Mouse (Mus musculus) T-cell, adult 2 months (primary cell): ENCODE data around the gene Tgm2.

Experiments used
- DNase-seq: peaks from one replicate; pipeline ENCODE4 v3.0.0; 2022; ENCODE audit warnings: low spot score

The Tgm2 gene

DNA sequence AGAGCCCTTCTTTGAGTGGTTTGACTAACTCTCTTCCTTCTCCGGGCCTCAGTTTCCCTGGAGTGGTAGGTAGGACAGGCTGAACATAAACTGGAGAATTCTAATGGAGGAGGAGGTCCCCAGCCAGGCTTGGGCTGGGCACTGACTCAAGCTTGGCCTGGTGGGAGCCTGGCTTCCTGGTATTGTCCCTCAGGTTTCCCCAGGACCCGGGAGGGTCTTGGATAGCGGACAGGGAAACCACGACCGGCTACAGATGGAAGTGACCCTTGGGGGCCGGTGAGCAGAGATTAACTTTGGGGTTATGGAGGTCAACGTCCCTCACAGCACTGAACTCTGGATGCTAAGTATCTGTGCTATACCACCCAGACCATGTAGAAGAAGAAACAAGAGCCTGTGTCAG lies 5.0 kb downstream of the Tgm2 start:
- DNase-seq: no peak

DNA sequence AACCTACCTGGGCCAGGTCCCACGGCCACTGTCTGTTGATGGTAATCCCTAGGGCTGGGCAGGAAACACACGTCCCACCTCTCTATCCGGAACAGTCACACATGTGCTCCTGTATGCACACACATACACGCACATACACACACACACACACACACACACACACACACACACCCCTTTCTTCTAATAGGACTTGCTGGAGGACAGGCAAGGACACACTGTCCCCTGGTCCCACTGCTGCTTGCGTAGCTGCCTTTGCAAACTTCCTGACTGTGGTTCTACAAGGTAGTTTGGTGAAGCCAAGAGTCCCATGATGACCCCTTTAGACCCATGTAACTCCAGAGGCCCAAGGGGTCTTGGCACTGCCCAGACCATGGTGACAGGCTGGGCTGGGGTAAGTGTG lies 5.6 kb downstream of the Tgm2 start:
- no peak for DNase-seq

DNA sequence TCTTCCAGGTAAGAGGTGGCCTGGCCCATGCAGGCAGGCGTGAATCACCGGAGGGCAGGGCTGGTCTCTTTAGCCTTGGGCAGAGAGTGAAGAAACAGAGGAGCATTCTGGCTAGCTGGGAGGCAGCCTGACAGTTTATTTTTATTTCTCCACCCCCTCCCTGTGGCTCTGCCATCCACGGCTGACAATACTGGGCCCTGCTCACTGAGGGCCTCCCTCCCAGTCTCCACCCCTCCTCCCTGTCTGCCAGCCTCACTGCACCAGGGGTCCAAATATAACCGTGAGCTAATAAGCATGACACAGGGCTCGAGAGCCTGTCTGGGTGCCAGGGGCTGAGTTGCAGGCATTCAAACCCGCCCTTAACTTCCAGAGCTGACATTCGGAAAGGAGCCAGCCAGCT lies 6.6 kb downstream of the Tgm2 start:
- no peak for DNase-seq

DNA sequence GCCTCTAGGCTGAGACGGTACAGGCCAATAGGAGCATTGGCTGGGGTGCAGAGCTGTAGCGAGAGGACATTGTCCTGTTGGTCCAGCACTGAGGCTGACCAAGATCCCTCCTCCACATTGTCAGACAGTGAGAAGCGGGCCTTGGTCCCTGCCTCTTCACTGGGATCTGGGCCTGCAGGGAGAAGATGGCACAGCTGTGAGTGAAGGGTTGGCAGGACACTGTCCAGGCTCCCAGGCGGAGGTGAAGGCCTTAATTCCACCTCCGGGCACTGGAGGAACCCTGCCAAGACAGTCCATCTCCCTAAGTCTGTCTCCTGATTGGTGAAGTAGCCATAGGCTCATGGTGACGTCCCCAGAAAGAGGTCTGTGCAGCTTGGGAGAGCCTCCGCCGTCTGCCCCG lies 7.5 kb downstream of the Tgm2 start:
- no peak for DNase-seq

DNA sequence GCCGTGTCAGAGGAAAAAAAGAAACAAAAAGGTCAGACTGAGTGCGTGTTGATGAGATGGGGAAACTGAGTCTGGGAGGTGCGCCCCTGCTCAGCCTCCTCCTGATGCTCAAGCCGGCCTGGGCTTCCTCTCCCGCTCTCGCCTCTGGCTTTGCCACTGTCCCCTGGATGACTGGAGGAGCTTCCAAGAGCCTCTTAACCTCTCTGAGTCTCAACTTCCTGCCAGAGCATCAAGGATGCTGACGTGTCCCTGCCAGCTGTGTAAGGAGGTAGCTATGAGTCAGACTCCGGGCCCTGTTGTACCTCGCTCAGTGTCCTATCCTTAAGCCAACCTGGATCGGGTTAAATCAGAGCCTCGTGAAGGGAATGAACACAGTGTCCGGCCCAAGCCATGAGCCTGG lies 8.5 kb downstream of the Tgm2 start:
- no peak for DNase-seq

DNA sequence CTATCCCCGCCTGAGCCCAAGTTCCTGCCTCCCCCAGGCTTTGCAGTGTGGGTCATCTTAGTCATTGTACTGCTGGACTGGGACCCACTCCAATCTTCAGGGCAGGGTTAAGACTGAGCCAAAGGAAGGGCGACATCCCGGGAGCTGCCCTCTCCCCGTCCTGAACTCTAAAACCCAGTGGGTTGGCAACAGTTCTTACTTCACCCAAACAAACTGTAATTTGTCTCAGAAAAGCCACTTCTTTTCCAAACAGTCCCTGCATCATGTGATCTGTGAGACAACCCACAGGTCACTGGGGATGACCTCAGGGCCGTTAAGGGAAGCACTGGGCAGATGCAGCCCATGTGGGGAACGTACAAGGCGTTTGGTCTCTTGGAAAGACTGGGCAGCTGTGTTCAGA lies 10.0 kb downstream of the Tgm2 start:
- DNase-seq: no peak

DNA sequence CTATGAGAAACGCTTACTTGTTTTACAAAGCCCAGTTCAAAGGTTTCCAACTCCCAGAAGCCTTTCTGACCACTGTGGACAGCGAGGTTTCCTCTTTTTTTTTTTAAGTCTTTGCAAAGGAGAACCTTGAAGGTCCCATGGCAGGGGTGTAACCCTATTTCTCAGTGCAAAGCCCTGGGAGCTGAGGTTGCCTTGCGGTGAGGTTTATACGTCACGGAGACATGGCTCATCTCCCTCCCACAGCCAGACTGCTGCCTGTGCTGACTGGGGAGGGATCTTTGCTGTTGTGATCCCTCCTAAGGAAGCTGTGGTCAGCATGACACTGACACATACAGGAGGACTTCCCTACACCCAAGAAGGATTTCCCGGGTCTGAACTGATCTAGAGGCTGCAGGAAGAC lies 13.2 kb downstream of the Tgm2 start:
- peak; percentile 67 for DNase-seq

DNA sequence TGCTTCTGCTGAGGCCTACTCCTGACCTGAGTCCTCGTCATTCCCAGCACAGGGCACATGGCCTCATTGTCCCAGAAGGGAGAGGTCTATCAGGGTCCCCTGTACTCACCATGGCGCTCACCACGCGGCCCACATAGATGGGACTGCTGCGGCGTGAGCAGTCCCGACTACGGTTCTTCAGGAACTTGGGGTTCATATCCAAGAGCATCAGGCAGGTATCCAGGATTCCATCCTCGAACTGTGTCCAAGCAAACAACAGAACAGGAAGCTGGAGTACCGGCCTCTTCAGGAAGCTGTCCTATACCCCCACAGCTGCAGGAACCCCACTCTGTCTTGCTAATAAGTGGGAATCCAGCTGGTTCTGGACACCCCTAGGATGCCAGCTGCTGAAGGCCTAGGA lies 13.9 kb downstream of the Tgm2 start:
- no peak for DNase-seq

DNA sequence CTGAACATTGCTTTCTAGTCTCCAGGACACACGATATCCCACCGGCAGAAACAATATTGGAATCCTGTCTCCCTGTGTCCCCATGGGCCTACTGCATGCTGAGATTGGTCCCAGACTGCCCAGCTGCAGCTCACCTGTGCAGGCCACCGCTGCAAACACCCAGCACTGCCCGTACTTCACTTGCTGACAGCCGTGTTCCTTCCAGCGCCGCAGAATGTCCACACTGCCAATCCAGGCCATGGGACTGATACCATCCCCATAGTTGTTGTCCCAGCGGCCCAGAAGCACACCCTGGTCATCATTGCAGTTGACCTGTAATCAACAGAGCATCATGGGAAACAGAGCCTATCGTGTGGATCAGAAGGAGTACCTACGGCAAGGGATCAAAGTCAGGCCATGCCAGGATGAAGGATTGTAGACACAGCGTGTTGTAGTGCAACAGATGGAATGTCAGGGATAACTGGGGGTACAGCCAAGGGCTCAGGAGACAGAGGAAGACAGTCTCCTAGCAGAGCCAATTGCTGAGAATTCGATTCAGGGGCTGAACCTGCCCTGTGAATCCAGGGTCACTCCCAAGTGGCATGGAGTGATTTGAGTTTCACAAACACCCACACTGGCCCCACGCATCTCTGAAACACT lies 14.9 kb downstream of the Tgm2 start:
- DNase-seq: no peak

DNA sequence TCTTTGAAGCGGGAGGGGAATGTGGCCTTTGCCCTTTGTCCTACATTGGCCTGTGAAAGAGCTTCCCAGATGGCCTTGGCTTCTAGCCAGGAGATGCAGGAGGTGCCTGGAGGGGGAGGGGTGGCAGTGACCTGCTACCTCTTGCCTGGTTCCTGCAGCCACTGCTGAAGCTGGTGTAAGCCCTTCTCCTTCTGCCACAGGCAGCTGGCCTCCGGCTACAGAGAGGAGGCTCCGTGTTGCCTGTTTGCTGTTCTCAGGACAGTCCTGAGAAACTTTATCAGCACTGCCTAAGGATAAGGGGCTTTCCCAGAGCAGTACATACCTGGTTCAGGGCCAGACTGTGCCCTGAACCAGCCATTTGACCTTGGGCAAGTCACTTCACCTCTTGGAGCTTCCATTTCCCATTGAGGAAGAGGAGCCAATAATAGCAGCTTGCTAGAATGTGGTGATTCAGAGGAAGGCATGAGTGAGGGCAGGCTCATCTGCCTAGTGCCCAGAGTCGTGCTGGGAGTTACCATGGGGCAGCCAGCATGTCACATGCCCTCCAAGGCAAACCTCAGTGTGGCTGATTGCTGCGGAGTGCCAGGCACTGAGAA lies 15.7 kb downstream of the Tgm2 start:
- no peak for DNase-seq

DNA sequence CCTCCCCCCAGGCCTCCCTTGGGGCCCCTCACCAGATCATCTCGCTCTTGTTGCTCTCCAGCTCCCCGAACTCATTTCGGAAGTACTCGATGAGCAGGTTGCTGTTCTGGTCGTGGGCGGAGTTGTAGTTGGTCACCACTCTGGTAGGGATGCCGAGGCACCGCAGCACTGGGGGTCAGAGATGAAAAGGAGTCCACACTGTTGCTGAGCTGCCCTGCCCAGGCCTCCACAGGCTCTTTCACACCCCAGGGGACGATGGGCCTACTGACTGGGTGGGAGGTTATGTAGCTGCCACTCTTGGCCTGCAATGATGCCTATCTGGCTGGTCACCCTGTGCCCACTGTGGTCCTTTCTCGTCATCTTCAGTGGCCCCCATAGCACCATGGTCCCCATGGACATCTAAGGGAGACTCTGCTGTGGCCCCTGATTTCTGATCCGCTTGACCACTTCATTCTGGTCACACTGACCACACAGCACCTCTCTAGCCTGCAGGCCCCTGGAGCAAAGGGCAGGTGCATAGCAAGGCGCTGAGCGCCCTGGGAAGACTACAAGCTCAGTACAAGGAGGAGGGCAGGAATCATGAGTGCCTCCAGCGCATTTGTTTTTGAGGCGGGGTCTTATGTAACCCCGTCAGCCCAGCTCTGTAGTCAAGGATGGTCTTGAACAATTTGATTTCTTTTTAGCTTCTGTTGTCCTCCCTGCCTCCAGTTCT lies 16.8 kb downstream of the Tgm2 start:
- no peak for DNase-seq

DNA sequence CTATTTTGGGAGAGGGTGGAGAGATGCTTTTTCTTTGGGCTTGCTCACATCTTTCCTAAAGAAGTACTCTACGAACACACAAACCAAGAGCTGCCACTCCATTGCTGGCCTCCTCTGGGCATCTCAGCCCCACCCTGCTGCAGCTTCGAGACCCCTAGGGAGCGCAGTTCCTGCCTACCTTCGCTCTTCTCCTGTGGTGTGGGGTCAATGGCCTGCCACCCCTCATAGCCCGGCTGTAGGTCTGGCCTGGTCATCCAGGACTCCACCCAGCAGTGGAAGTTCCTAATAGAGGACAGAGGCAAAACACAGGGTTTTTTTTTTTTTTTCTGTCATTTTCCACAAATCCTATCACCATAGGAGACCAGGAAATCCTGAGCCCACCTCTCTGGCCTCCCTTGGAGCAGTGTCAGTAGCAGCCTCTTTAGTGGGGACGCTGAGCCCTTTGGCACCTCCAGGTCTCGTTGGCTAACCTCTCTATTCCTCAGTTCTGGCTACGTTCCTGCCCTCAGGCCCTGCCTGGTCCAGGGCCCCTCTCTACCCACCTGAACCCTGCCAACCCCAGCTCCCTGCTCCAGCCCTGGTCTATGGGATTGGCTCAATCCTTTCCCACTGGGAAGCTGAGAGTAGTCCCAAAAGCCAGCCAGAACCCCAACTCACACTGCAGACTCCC lies 17.6 kb downstream of the Tgm2 start:
- DNase-seq: no peak

DNA sequence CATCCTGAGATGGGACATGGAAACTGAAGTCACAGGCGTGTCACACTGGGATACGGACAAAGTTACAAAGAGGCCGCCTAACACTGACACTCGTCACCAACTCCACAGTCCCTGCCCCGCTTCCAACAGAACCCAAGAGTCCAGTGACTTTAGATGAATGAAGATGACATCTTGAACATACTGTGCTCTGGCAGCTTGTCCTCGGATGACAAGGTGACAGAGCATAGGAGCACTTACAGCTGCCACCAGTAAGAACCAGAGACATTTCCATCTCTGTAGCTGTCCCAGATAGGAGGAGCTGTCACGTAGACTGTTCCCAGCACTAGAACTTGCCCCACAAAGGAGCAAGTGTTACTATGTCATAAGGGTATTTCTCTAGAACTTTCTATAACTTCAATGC lies 18.4 kb downstream of the Tgm2 start:
- DNase-seq: no peak

DNA sequence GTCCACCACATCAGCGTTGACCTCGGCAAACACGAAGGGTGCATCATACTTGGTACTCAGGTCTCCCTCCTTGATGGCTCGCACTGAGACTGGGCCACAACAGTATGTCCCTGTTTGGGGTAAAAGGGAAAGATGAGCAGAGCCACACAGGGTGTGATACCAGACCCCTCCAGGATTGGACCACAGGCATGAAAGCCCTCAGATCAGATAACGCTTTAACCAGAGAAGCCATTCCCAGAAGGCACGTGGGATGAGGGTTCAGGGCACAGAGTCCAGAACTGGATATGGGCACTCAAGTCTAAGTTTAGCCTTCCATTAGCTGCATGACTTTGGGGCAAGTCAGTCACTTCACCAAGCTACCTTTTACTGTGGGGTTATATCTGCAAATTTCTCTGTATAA lies 19.0 kb downstream of the Tgm2 start:
- no peak for DNase-seq

DNA sequence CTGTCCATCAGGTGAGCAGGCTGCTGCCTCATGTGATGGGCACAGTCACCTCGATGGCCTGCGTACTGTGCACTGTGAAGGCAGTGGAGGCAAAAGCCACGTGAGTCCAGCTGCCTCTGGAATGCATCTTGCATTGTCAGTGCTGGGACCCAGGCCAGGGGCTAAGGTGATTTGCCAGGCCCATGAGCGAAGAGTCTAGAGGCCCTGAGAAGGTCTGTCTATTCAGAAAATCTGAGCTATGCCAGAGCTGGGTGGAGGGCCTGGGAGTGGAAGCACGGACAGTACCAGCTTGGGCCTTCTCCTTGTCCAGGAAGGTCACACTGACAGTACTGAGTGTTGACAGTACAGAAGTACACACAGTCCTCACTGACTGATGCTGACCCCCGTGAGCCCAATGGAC lies 23.4 kb downstream of the Tgm2 start:
- no peak for DNase-seq

DNA sequence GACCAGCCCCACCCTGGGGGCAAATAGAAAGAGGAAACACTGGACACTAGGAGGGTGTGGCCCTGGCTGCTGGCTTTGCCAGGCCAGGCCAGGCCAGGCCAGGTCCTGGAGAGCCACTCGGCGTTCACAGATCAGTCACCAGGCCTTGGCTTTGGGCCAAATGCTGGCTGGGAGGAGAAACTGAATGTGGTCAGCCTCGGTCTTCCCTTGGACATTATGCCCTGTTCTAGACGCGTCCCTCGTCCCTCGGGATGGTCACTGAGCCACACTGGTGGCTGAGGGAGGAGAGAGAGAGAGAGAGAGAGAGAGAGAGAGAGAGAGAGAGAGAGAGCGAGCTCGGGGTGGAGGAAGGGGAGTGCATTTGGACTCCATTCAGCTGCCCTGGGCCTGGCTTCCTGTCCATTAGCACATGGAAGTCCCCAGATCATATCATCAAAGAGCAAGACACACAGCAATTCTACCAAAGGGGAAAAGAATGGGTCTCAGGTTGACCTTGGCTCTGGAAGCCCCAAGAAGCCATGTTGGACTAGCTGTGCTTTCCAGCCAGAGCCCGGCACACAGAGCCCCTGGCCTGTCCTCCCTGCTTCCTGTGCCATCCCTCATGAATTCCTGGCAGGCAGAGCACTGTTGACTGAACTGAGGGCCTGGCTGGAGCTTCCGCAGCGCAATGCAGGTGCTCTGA lies 24.4 kb downstream of the Tgm2 start:
- DNase-seq: no peak

DNA sequence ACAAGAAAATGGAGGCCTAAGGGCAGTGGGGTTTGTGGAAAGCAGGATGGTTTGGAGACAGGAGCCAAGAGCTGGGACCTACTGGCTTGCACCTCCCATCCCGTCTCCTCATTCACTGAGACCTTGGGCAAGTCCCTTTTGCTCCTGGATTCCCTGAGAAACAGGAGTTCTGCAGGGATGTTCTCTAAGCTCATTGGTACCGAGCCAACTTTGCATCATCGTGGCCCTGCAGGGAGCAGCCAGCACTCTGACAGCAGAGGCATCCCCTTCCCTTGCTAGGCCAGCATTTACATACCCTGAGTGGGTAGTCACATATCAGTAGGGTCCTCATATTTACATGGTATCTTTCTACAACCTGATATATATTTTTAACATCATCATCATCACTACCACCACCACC lies 25.4 kb downstream of the Tgm2 start:
- DNase-seq: no peak

DNA sequence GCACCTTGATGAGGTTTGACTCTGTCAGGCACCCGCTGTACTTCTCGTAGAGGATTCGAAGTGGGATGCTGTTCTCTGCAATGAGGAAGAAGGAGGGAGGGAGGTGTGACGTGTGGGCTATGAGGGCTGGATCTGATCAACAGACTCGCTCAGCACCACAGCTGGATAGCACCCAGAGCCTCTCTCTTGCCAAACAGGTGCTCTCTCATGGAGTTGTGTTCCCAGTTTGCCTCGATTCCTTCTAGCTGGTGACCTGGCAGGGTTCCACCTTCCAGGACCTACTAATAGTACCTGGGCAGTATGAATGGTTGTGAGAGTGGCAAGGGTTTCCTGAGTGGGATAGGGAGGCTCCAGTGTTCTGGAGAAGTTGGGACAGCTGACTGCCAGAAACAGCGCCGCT lies 26.0 kb downstream of the Tgm2 start:
- no peak for DNase-seq

DNA sequence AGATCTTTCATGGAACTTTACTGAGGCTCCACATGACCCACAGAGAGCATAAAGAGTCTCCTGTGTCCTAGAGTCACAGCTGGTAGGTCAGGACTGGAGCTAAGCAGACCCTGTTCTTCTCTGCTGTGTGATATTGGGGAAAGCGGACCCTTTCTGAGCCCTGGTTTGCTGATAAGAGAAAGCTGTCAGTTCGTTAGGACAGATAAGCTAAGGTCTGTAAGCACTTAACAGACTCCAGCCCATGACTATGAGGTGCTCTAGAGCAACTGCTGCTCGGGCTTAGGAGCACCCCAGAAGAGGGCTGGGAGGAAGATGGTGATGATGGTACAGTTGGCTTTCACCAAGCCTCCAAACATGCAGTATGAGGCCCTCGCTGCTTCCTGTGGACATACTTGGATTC lies 27.1 kb downstream of the Tgm2 start:
- no peak for DNase-seq

DNA sequence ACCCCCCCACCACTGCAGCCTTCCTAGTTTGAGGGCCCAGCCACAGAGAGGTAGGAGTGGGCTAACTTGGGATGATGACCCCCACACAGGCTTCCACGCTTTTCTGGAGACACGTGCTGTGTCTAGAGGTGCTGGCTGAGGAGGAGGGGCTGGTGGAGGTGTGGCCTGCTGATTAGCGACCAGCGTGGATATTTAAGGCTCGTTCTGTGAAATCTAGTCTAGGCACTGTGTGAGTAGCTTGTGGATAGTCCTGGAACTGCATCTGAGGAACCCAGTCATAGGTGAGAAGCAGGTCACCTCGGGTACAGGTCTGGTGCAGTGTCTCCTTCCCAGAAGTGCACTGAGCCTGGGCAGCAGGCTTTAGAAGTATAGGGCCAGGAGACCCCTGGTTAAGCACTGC lies 29.6 kb downstream of the Tgm2 start:
- no peak for DNase-seq

DNA sequence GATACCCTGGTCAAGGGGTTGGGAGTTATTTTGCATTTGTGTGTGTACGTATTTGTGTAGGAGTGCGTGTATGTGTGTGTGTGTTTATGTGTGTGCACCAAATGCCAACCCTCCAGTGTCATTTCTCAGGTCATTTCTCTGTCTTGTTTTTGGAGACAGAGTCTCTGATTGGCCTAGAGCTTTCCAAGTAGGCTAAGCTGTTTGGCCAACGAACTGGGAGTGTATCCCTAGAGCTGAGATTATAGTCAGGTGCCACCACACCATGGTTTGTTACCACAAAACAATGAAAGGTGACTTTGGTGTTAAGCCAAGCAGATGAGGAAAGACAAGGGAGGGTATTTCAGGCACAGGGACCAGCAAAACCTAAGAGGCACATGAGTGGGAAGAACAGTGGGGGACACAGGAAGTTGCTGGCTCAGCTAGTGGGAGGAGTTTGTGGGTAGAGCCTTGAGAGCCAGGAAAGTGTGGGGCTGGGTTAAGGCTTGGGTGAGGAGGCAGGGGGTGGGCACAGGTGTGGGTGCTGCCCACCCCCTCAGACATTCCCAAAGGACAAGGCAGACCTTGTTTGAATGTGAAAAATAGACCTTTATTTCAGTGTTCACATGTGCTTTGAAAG lies 30.3 kb downstream of the Tgm2 start:
- DNase-seq: peak; percentile 14

DNA sequence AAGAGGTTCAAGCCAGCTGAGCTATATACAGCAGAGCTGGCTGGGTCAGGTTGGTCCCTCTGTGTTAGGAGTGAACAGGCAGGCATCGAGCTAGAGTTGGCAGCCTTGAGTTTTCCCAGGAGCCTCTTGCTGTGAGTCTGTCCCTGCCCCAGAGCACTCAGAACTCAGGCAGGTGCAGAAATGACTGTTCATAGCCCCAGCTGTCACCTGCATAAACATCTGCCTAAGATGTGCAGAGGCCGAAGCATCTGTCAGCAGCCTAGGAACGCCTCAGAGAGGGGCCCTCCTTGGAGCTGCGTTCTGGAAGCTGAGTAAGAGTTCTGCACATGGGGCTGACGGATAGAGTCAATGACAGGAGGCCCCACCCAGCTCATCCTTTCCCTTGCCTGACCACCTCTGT lies 31.3 kb downstream of the Tgm2 start:
- no peak for DNase-seq
